Mouse (Mus musculus) stomach, postnatal 0 days (tissue): ENCODE measurements around the gene Hvcn1.

Source experiments
- CTCF ChIP-seq: IDR thresholded peaks from 2 replicates; pipeline ENCODE4 v1.5.1; 2016; ENCODE audit warnings: antibody characterized with exemption, low read depth, mild to moderate bottlenecking, moderate library complexity
- EP300 ChIP-seq: optimal IDR thresholded peaks from 2 replicates; pipeline ENCODE3; 2016; ENCODE audit warnings: antibody characterized with exemption

- no peak for TF ChIP-seq EP300
- peak; percentile 45 for TF ChIP-seq CTCF
Observed at GRCm38 (mm10) chr5:122285029-122285766, 78.6 kb downstream of the Hvcn1 start.
